Mouse (Mus musculus): ENCODE data around the gene Trrap.

DNA sequence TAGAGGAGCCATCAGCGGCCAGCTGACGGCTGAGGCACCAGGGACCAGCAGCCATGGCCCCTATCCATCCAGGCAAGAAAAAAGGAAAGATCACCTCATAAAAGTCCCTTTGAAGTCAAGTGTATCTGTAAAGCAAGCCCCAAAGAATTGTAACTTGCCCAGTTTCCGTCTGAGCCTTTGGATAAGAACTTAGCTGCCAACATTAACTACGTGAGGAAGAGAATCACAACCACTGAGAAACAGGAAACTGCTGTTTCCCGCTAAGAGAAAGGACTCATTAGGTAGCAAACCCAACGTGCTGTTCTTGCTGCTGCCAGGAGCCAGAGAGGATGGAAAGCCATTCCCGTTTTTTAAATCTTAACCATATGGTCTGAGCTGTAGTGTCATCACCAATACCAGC lies 103.2 kb downstream of the Trrap start:
- TF ChIP-seq TCF12 (IDR thresholded peaks at IDR 0.05; ENCODE audit: low read depth, low read length) (no peak), GATA1 (IDR thresholded peaks at IDR 0.05; ENCODE audit: low read depth, low read length) (no peak), POLR2A (IDR thresholded peaks at IDR 0.05; ENCODE audit: control insufficient read depth in 1 of 2, insufficient read depth in 1 of 2, low read depth in 1 of 2, low read length in 2 of 2, poor library complexity in 1 of 2) (no peak), ZC3H11A (IDR thresholded peaks at IDR 0.05; ENCODE audit: low read depth, low read length) (no peak), MAZ (IDR thresholded peaks at IDR 0.05; ENCODE audit: low read depth, low read length) (no peak)
